Mouse (Mus musculus): ENCODE results near the gene Trpc1. TPM values are rescaled to one million over a fixed set of nuclear protein-coding genes. Genes with fewer than 3 reads are reported as not detected.

Trpc1 gene
- total RNA-seq, 2 experiments from 2014 or later, result not detected

DNA sequence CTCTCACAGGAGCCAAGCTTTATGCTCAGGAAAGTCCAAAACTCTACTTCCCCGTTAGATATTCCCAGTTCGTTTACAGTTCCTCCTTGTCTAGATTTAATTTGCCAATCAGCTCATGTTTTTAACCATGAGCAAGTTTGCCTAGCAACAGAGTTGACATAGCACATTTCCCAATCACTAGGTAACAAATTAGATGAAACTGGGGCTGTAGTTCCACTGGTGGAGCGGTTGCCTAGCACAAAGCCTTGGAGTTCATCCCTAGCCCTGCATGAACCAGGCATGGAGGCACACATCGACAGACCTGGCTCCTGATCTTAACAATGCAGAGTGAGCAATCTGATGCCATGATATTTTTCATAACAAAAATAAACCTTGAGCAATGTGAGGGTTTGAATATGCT lies 50.9 kb downstream of the Trpc1 start:
- no peak for ATAC-seq (ENCODE audit: poor library complexity, severe bottlenecking)

DNA sequence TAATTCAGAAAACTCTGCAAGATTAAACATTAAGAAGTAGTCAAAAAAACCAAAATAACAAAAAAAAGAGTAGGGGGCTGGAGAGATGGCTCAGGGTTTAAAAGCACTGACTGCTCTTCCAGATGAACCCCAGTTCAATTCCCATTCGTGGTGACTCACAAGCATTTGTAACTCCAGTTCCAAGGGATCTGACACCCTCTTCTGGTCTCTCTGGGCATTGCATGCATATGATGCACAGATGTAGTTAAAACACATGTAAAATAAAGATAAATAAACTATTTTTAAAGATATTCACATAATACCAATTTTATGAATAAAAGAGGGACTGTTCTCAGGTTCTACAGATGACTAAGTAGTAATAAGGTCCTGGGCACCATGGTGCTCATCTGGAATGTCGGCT lies 52.4 kb downstream of the Trpc1 start:
- ATAC-seq (ENCODE audit: poor library complexity, severe bottlenecking), result no peak

DNA sequence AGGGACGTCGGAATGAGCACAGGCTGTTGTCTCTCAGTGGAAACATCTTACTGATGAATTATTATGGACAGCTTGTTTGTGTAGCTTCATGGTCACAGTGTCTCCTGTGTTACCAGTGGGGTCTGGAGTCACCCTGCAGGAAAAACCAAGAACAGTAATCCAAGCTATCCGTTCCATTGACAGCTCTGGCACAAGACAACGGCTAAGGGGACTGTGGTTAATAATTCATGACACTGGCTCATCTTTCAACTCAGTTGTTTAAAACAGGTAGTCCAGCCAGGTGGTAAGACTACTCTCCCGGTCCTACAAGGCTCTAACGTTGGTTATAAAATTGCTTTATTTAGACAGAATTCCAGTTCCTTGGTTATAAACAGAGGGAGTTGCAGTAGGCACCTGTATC lies 53.6 kb downstream of the Trpc1 start:
- no peak for ATAC-seq (ENCODE audit: poor library complexity, severe bottlenecking)

DNA sequence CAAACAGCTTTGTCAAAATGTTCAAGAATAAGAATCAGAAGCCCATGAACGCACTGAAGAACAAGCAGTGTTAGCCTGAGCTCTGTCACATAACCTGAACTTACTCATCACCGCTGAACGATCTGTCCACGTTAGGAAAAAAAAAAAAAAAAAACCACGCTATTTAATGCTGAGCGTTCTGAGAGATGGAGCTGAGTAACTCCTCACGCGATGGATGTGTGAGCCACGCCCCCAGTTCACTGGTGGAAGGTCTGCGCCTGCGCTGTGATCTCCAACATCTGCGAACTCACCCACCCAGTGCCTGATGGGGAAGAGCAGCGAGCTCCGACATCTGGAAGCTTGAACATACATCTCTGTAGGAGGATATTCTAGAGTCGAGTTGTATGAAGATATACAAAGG lies 55.2 kb downstream of the Trpc1 start:
- no peak for ATAC-seq (ENCODE audit: poor library complexity, severe bottlenecking)

DNA sequence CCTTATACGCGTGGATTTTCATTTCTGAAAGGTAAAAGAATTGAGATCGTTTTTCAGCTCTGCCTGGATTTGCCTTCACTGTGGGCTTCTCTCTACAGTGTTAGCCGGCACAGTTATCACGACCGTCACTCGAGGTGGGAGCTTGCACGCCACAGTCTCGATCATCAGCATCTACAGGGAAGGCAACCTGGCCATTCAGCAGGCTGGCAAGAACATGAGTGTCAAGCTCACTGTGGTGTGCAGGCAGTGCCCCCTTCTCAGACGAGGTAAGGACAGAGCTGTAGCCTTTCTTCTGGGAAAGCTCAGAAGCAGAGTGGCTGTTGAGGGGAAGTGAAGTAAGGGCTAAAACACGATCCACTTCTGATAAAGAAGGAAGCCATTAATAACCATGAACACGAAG lies 55.6 kb downstream of the Trpc1 start:
- ATAC-seq (ENCODE audit: poor library complexity, severe bottlenecking), result no peak

DNA sequence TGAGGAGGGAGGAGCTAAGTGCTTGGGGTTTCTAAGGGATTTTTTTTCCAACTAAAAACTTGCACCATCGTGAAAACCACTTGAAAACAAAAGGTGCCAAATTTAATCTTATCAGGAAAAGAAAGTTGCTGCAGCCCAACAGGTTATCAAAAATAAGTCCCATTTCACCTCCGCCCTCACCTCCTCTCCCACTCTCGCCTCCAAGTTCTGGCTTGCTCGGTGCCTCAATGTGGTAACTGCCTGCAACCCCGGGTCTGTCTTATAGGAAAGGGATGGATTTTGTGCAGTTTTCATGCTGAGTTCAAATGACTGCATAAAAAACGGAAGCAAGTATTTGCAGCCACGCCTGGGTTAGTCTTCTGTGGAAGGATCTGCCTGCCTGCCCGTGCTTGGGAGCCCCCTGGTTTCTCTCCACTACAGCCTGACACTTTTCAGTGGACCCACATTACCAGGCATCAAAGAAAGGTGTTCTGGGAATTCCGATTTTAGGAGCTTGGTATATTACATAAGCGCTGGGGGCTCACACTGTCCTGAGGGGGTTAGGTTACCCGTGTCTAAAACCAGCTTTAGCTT lies 56.6 kb downstream of the Trpc1 start:
- no peak for ATAC-seq (ENCODE audit: poor library complexity, severe bottlenecking)

DNA sequence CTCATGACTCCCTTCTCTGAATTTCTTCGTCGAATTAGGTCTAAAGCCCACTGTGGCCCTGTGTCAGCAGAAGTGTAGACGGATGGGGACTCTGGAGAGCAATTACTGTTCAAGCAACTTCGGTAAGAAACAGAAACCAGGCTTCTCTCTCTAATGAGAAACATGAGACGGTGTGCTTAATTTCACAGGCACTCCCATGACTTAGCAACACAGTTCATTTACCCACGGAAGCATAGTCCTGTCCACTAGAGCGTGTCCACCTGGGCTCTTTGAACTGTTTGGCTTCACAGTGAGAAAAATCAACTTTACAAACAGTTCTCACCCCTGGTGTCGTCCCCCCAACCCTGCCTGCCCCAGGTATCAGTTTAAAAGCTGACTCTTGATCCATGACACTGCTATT lies 57.4 kb downstream of the Trpc1 start:
- ATAC-seq (ENCODE audit: poor library complexity, severe bottlenecking), result no peak

DNA sequence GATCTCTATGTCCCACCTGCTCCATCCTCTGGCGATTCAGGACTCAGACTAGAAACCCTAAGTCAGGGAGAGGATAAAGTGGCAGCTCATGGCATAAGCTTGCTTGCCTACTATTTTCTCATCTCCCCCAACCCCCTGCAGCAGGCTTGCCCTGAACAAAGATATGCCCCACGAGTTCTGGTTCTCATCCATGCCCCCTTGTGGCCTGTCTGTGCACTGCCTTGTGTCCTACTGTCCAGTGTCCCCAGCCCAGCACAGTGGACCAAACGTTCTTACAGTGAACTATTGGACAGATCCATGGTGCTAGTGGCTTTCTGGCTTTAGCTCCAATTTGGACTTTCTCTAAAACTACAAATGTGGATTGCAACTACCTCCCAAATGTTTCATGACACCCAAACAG lies 62.1 kb downstream of the Trpc1 start:
- peak; percentile 57; the same call in 1 of the 2 replicates for ATAC-seq (ENCODE audit: poor library complexity, severe bottlenecking)

DNA sequence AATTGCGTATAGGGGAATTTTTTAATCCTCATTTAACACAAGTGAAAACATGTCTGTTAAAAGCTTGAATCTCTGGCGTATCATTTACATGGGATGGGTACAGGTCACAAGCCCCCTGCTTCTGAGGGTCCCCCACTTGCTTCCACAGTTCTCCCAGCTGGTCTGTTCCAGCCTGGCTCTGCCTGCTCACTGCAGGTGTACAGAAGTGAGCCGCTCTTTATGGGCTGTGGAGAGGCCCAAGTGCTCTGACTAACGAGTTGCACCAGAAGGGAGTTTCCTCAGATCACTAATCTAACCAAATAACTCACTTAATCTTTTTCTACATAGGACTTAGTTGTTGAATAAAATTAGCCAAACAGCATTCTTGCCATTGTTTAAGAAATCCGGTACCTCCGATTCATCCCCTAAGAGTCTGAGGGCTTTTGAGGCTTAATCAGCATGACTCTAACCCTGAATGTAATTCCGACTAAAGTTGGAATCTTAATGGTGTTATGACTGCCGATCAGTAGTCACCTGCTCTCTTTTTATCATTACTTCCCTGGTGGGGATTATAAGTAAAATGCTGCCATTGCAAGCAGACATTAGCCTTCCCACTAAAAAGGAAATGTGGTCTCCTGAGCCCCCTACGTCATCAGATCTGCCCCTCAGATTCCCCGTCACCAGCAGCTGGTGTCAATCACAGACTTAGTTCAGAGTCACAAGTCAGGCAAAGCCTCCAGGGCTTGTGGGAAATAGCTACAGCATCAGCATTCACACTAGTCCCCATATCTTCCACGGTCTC lies 64.3 kb downstream of the Trpc1 start:
- ATAC-seq (ENCODE audit: poor library complexity, severe bottlenecking), result no peak

DNA sequence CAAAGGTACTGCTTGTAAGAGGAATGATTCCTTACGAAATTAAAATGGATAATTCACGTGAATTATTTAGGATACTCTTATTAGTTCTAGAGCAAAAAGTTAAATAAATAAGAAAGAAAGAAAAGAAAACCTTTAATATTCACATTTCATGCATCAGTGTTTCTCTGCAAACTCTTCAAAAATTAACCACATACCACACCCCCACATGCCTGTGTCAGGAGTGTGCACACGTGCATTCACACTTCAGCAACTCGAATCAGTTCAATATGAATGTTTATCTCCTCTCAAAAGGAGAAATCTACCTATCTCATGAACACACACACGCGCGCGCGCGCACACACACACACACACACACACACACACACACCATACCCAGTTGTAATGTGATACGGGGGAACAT lies 69.5 kb downstream of the Trpc1 start:
- ATAC-seq (ENCODE audit: poor library complexity, severe bottlenecking), result no peak

DNA sequence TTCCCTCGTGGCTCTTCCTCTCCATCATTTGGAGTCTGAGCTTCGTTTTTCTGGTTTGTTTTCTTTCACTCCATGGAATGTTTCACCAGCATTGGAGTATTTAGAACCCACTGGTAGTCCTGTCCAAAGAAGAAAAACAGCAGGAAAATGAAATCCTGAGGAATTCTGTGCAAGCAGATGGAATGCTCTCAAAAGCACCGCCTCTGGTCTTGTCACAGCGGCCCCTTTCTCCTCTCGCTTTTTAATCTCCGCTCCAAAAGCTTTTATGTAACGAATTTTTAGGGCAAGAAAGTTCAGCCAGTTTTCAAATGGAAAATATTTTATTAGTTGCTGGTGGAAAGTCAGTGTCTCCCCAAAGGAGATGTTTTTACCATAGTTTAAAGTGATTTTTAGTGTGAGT lies 70.2 kb downstream of the Trpc1 start:
- ATAC-seq (ENCODE audit: poor library complexity, severe bottlenecking), result no peak

DNA sequence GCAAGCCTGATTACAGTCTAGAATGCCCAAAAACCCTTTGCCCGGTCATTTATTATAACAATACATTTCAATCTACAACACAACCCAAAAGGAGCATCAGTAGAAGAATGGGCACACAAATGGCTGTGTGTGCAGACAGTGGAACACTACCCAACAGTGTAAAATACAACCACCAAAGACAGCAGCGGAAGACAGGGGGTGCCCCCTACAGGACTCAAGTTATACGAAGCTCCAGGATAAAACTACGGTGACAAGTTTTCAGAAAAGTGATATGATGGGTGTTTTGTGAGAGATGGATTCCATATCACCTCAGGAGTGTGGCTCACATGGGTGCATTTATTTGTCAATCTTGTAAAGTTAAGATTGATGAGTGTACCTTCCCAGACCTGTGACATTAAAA lies 74.2 kb downstream of the Trpc1 start:
- no peak for ATAC-seq (ENCODE audit: poor library complexity, severe bottlenecking)

DNA sequence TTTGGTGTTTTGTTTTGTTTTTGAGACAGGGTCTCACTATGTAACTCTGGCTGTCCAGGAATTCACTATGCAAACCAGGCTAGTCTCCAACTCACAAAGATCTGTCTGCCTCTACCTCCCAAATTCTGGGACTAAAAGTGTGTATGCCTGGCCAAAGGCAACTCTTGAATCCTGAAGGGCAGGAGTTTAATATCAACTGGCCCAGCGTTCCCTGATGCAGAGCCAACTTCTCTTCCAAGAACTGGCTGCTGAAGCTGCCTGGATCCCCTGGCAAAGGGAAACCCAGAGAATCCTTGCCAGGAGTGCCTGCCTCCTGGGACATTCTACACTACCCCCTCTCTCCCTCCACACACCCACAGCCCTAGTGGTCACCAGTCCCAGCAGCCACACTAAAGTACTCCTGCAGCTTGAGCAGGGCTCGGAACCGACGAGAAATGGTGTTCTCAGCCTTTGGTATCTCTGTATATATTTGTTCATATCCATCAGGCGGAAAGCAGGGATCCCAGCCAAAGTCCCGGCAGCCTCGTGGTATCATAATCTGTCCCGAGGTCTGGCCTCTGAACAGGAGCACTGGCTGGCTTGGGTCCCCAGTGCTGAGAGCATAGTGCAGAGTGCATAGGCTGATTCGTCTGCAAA lies 75.0 kb downstream of the Trpc1 start:
- ATAC-seq (ENCODE audit: poor library complexity, severe bottlenecking), result no peak

DNA sequence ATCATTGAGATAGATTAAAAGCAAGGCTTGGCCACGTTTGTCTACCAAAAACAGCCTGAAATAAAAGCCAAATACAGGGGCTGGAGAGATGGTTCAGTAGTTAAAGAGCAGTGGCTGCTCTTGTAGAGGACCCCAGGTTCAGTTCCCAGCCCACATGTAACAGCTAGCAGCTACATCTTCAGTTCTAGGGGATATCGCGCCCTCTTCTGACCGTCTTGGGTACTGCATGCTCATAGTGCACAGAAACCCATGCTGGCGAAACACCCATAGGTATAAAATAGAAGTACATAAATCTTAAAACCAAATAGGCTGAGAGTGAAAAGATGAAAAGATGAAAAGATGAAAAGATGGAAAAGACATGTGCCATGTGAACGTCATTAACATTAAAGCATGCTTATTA lies 77.4 kb downstream of the Trpc1 start:
- no peak for ATAC-seq (ENCODE audit: poor library complexity, severe bottlenecking)

DNA sequence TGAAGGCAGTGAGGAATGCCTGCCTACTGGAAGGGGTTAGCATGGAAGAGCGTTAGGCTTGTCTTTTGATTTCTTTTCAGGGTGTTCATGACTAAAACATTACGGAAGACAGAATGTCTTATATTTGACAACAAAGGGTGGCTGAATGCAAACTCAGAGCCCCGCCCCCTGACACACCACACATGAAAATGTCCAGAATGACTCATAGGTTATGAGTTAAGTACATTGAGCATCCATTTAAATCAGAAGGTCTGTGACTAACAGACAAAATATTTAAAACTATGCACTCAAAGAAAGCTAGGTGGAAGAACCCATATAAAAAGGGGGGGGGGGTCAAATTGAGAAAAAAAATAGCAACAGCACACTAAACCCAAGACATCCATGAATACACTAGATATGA lies 77.8 kb downstream of the Trpc1 start:
- ATAC-seq (ENCODE audit: poor library complexity, severe bottlenecking), result no peak

DNA sequence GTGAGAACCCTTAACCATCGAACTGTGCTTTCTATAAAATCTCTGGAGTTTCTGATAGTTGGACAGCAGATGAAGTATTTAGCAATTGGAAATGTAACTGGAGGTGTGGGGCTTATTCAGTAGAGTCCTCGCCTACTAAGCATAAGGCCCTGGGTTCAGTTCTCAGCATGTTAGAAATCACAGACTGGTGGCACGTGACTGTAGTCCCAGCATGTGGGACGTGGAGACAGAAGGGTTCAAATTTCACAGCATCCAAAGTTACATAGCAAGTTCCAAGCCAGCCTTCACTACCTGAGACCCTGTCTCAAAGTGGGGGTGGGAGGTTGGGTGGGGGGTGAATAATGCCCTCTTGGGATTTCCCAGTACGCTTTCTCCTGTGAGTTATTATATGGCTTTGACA lies 81.9 kb downstream of the Trpc1 start:
- no peak for ATAC-seq (ENCODE audit: poor library complexity, severe bottlenecking)

DNA sequence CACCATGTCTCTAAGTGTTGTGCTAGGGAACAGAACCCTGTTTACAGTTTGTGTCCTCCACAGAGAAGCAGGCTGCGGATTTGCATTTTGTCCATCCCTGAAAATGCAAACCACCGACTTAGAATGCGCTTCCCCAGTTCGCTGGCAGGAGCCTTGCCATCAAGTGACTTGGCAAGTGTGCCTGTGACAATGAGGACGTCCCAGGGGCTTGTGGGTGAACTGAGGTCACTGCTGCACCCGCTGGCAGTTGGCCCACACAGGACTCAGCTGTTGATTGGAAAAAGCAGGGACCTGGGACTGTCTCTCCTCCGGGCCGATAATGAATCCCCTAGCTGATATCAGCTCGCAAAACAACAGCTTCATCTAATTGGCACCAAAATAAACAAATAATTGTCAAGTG lies 82.3 kb downstream of the Trpc1 start:
- no peak for ATAC-seq (ENCODE audit: poor library complexity, severe bottlenecking)

DNA sequence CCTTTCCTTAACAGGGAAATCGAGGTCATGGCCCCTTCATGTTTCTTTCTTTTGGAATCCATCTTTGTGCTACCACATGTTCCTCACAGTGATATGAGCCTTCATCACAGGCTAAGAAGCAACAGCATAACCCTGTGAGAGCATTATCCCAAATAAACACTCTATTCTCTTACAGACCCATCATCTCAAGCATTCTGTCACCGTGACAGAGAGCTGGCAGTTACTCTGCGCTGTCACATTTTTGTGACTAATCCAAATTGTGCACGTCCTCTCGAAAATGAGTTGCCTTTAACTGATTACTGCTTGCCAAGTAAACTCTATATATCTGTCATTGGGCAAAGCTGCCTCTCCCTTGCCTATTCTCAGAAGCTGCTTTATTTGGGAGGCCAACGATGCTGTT lies 84.3 kb downstream of the Trpc1 start:
- no peak for ATAC-seq (ENCODE audit: poor library complexity, severe bottlenecking)

DNA sequence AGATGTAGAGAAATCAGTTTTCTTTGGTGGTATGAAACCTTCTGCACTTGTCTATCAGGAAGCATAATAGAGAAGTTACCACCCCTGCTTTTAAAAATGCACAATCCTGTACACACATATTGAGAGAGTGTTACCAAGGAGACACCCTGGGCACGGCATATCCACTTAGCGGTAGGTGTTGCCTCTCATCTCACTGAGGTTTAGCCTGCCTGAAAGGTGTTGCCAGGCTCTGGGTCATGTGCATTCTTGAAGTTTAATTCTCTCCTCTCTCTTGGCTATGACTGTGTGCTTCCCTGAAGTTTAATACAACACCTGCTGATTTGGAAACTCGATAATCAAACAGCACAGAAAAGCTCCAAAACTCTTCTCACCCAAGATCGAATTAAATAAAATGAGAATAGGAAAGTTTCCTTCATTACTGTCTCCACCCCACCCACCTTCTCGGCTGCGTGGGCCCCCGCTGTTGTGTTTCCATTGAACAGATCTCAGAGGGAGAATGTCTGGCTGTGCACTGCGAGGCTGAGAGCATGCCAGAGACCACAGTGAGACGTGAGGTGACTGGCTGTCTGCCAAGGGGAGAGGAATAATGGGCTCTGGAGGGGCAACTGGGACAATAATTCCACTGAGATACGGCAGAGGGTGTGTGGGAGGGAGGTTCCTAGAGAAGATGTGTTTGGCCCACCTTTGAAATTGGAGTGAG lies 85.7 kb downstream of the Trpc1 start:
- ATAC-seq (ENCODE audit: poor library complexity, severe bottlenecking), result no peak

DNA sequence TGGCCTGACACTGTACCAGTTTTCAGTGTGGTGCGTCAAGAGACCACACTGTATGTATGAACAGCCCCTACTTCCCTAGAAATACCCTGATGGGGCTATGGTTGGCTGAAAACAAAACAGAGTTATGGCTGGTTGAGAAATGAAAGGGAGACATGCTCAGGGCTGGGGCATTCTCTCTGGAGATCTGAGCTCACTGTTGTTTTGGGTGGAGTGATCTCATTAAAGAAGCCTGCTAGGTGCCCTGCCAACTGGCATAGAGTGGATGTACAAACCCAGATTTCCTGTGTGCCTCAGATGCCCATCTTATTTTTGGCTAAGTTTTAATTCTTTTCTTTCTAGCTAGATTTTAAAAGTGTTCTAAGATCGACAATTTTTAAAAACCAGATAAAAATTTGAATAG lies 92.2 kb downstream of the Trpc1 start:
- ATAC-seq (ENCODE audit: poor library complexity, severe bottlenecking), result no peak

All from megakaryocyte, adult 5-6 weeks (primary cell).